Mouse (Mus musculus): Measurements from ENCODE around the gene Cat. TPM values are rescaled to one million over a fixed set of nuclear protein-coding genes. Genes with fewer than 3 reads are reported as not detected.

Gene Cat
- polyA plus RNA-seq, 1 experiment = 607 TPM

GRCm38 (mm10) chr2:103477456-103477855 lies 7.5 kb downstream of the Cat start:
- TF ChIP-seq POLR2A (IDR thresholded peaks at IDR 0.05; ENCODE audit: low read depth, low read length) (no peak), CTCF (conservative IDR thresholded peaks at IDR 0.05; ENCODE audit: insufficient read depth, insufficient read length, low read depth, low read length) (no peak)
- H3K27ac ChIP-seq (ENCODE audit: insufficient read depth, low read depth, low read length) = peak overlapping the region; percentile 81
- DNase-seq = peak; percentile 71
- H3K27me3 ChIP-seq (replicated peaks; ENCODE audit: control insufficient read depth, insufficient read depth, low read length) = no peaks in the 10 kb centered on the region
- H3K4me1 ChIP-seq (ENCODE audit: control insufficient read depth, insufficient read depth, low read length) = peaks cover 22% of the 10 kb centered on the region
- H3K4me3 ChIP-seq (ENCODE audit: insufficient read depth, low read depth, low read length) = no peak overlapping the region
- 39% methylated on average over 4 of the region's 4 CpGs for WGBS
- H3K36me3 ChIP-seq (ENCODE audit: control insufficient read depth, insufficient read depth, low read length) = peaks cover 15% of the 10 kb centered on the region

GRCm38 (mm10) chr2:103476657-103477056 lies 8.3 kb downstream of the Cat start:
- DNase-seq = no peak
- 84% methylated on average over 11 of the region's 11 CpGs for WGBS
- TF ChIP-seq CTCF (conservative IDR thresholded peaks at IDR 0.05; ENCODE audit: insufficient read depth, insufficient read length, low read depth, low read length) = no peak
- no peak for TF ChIP-seq POLR2A (IDR thresholded peaks at IDR 0.05; ENCODE audit: low read depth, low read length)
- peaks cover 17% of the 10 kb centered on the region for H3K36me3 ChIP-seq (ENCODE audit: control insufficient read depth, insufficient read depth, low read length)
- peaks cover 19% of the 10 kb centered on the region for H3K4me1 ChIP-seq (ENCODE audit: control insufficient read depth, insufficient read depth, low read length)
- H3K4me3 ChIP-seq (ENCODE audit: insufficient read depth, low read depth, low read length) = no peak overlapping the region
- peak overlapping the region; percentile 51; the same call in 1 of the 2 replicates for H3K27ac ChIP-seq (ENCODE audit: insufficient read depth, low read depth, low read length)
- no peaks in the 10 kb centered on the region for H3K27me3 ChIP-seq (replicated peaks; ENCODE audit: control insufficient read depth, insufficient read depth, low read length)

- Histone ChIP-seq H3K27me3 (replicated peaks; ENCODE audit: control insufficient read depth, insufficient read depth, low read length) (no peaks in the 10 kb centered on the region), H3K4me3 (ENCODE audit: insufficient read depth, low read depth, low read length) (no peak overlapping the region), H3K36me3 (ENCODE audit: control insufficient read depth, insufficient read depth, low read length) (peaks cover 20% of the 10 kb centered on the region), H3K27ac (ENCODE audit: insufficient read depth, low read depth, low read length) (no peak overlapping the region), H3K4me1 (ENCODE audit: control insufficient read depth, insufficient read depth, low read length) (peaks cover 16% of the 10 kb centered on the region)
- 85% methylated on average over 2 of the region's 2 CpGs for WGBS
- DNase-seq = no peak
- no peak for TF ChIP-seq CTCF (conservative IDR thresholded peaks at IDR 0.05; ENCODE audit: insufficient read depth, insufficient read length, low read depth, low read length)
- no peak for TF ChIP-seq POLR2A (IDR thresholded peaks at IDR 0.05; ENCODE audit: low read depth, low read length)
Measured at GRCm38 (mm10) chr2:103476180-103476579, 8.8 kb downstream of the Cat start.

GRCm38 (mm10) chr2:103473362-103473761 lies 11.6 kb downstream of the Cat start:
- Histone ChIP-seq H3K27me3 (replicated peaks; ENCODE audit: control insufficient read depth, insufficient read depth, low read length) (no peaks in the 10 kb centered on the region), H3K4me3 (ENCODE audit: insufficient read depth, low read depth, low read length) (no peak overlapping the region), H3K4me1 (ENCODE audit: control insufficient read depth, insufficient read depth, low read length) (peaks cover 10% of the 10 kb centered on the region), H3K27ac (ENCODE audit: insufficient read depth, low read depth, low read length) (no peak overlapping the region), H3K36me3 (ENCODE audit: control insufficient read depth, insufficient read depth, low read length) (peaks cover 26% of the 10 kb centered on the region)
- 89% methylated on average over 3 of the region's 3 CpGs for WGBS
- DNase-seq = no peak
- TF ChIP-seq POLR2A (IDR thresholded peaks at IDR 0.05; ENCODE audit: low read depth, low read length) (no peak), CTCF (conservative IDR thresholded peaks at IDR 0.05; ENCODE audit: insufficient read depth, insufficient read length, low read depth, low read length) (no peak)

- 47% methylated on average over 10 of the region's 10 CpGs for WGBS
- H3K36me3 ChIP-seq (ENCODE audit: control insufficient read depth, insufficient read depth, low read length) = peaks cover 17% of the 10 kb centered on the region
- peak; percentile 83 for DNase-seq
- no peak overlapping the region for H3K4me3 ChIP-seq (ENCODE audit: insufficient read depth, low read depth, low read length)
- TF ChIP-seq POLR2A (IDR thresholded peaks at IDR 0.05; ENCODE audit: low read depth, low read length) = no peak
- no peak for TF ChIP-seq CTCF (conservative IDR thresholded peaks at IDR 0.05; ENCODE audit: insufficient read depth, insufficient read length, low read depth, low read length)
- peaks cover 35% of the 10 kb centered on the region for H3K4me1 ChIP-seq (ENCODE audit: control insufficient read depth, insufficient read depth, low read length)
- no peaks in the 10 kb centered on the region for H3K27me3 ChIP-seq (replicated peaks; ENCODE audit: control insufficient read depth, insufficient read depth, low read length)
- peak overlapping the region; percentile 63; the same call in 1 of the 2 replicates for H3K27ac ChIP-seq (ENCODE audit: insufficient read depth, low read depth, low read length)
Measured at GRCm38 (mm10) chr2:103466984-103467588, 17.9 kb downstream of the Cat start.

GRCm38 (mm10) chr2:103466272-103466671 lies 18.7 kb downstream of the Cat start:
- peak; percentile 88 for DNase-seq
- H3K27ac ChIP-seq (ENCODE audit: insufficient read depth, low read depth, low read length) = peak overlapping the region; percentile 90
- peaks cover 37% of the 10 kb centered on the region for H3K4me1 ChIP-seq (ENCODE audit: control insufficient read depth, insufficient read depth, low read length)
- no peak overlapping the region for H3K4me3 ChIP-seq (ENCODE audit: insufficient read depth, low read depth, low read length)
- peaks cover 13% of the 10 kb centered on the region for H3K36me3 ChIP-seq (ENCODE audit: control insufficient read depth, insufficient read depth, low read length)
- H3K27me3 ChIP-seq (replicated peaks; ENCODE audit: control insufficient read depth, insufficient read depth, low read length) = no peaks in the 10 kb centered on the region
- TF ChIP-seq POLR2A (IDR thresholded peaks at IDR 0.05; ENCODE audit: low read depth, low read length) (no peak), CTCF (conservative IDR thresholded peaks at IDR 0.05; ENCODE audit: insufficient read depth, insufficient read length, low read depth, low read length) (no peak)
- 42% methylated on average over 3 of the region's 3 CpGs for WGBS

GRCm38 (mm10) chr2:103465429-103465828 lies 19.5 kb downstream of the Cat start:
- Histone ChIP-seq H3K36me3 (ENCODE audit: control insufficient read depth, insufficient read depth, low read length) (peaks cover 13% of the 10 kb centered on the region), H3K4me1 (ENCODE audit: control insufficient read depth, insufficient read depth, low read length) (peaks cover 37% of the 10 kb centered on the region), H3K27ac (ENCODE audit: insufficient read depth, low read depth, low read length) (peak overlapping the region; percentile 90), H3K4me3 (ENCODE audit: insufficient read depth, low read depth, low read length) (no peak overlapping the region), H3K27me3 (replicated peaks; ENCODE audit: control insufficient read depth, insufficient read depth, low read length) (no peaks in the 10 kb centered on the region)
- TF ChIP-seq POLR2A (IDR thresholded peaks at IDR 0.05; ENCODE audit: low read depth, low read length) (no peak), CTCF (conservative IDR thresholded peaks at IDR 0.05; ENCODE audit: insufficient read depth, insufficient read length, low read depth, low read length) (no peak)
- WGBS = 68% methylated on average over 11 of the region's 11 CpGs
- no peak for DNase-seq
